Mouse (Mus musculus): Measurements from ENCODE around the gene Ralgds.

- TF ChIP-seq POLR2A (IDR thresholded peaks at IDR 0.05; ENCODE audit: insufficient read depth, low read depth, low read length) (no peak), CTCF (IDR thresholded peaks at IDR 0.05; ENCODE audit: insufficient read depth, low read depth, low read length) (no peak)
Measured at GRCm38 (mm10) chr2:28583651-28584050, 70.7 kb downstream of the Ralgds start, which contains the start of gene Gtf3c5.
